Mouse (Mus musculus) stomach, postnatal 0 days (tissue): Measurements from ENCODE around the gene Cdca7l.

Experiments
- CTCF ChIP-seq: IDR thresholded peaks from 2 replicates; pipeline ENCODE4 v1.5.1; 2016; ENCODE audit warnings: antibody characterized with exemption, low read depth, mild to moderate bottlenecking, moderate library complexity
- EP300 ChIP-seq: optimal IDR thresholded peaks from 2 replicates; pipeline ENCODE3; 2016; ENCODE audit warnings: antibody characterized with exemption

DNA sequence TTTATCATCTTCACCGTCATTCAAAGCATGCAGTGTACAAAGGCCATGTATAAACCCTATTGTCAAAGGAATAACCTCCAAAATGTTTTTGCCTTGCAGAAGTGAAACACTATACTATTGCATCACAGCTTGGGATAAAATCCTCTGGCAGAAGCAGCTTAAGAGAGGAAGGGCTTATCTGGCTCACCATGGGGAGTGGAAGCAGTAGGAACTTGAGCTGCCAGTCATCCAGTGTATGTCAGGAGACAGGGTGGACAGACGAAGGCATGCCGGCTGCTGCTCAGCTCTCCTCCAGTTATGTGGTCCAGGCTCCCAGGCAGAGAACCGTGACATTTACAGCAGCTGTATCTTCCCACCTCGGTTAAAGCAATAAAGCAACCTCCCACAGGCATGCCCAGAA, 28.1 kb downstream of the Cdca7l start:
- TF ChIP-seq CTCF (no peak), EP300 (no peak)
